Mouse (Mus musculus): ENCODE results near the gene Tmem91. TPM values are rescaled to one million over a fixed set of nuclear protein-coding genes. Genes with fewer than 3 reads are reported as not detected.

Gene Tmem91
- polyA plus RNA-seq, 1 experiment = 27.4 TPM

GRCm38 (mm10) chr7:25666381-25666780 is 8.6 kb downstream of the Tmem91 start:
- 96% methylated on average over 8 of the region's 8 CpGs for WGBS
- TF ChIP-seq CTCF (IDR thresholded peaks at IDR 0.05; ENCODE audit: borderline replicate concordance, insufficient read depth, low read depth, low read length) (no peak), POLR2A (IDR thresholded peaks at IDR 0.05; ENCODE audit: borderline replicate concordance, insufficient read depth, low read length) (no peak)
- no peak overlapping the region for H3K27ac ChIP-seq (ENCODE audit: insufficient read depth, low read length)
- DNase-seq = no peak
- H3K27me3 ChIP-seq (ENCODE audit: control insufficient read depth, insufficient read depth, low read length) = no peaks in the 10 kb centered on the region
- H3K4me3 ChIP-seq (replicated peaks; ENCODE audit: insufficient read depth, low read depth, low read length) = no peak overlapping the region
- H3K4me1 ChIP-seq (ENCODE audit: control insufficient read depth, insufficient read depth, low read length) = no peaks in the 10 kb centered on the region; the same call in 1 of the 2 replicates

GRCm38 (mm10) chr7:25658657-25659472 is 16.1 kb downstream of the Tmem91 start, which contains the start of the genes Bckdha and Exosc5:
Gene Bckdha, minus strand, starts transcription at chr7:25658981.
Gene Exosc5, plus strand, starts transcription at chr7:25659164.
- TF ChIP-seq CTCF (IDR thresholded peaks at IDR 0.05; ENCODE audit: borderline replicate concordance, insufficient read depth, low read depth, low read length) (no peak), POLR2A (IDR thresholded peaks at IDR 0.05; ENCODE audit: borderline replicate concordance, insufficient read depth, low read length) (peak; percentile 81)
- DNase-seq = peak; percentile 100
- peak within 1 kb of the TSS; percentile 94 for H3K27ac ChIP-seq (ENCODE audit: insufficient read depth, low read length)
- H3K4me3 ChIP-seq (replicated peaks; ENCODE audit: insufficient read depth, low read depth, low read length) = peak within 1 kb of the TSS; percentile 83
- under 1% methylated on average over 50 of the region's 50 CpGs for WGBS
- peaks cover 12% of the 10 kb centered on the region for H3K4me1 ChIP-seq (ENCODE audit: control insufficient read depth, insufficient read depth, low read length)
- no peaks in the 10 kb centered on the region for H3K27me3 ChIP-seq (ENCODE audit: control insufficient read depth, insufficient read depth, low read length)

- Histone ChIP-seq H3K4me1 (ENCODE audit: control insufficient read depth, insufficient read depth, low read length) (peaks cover 15% of the 10 kb centered on the region), H3K4me3 (replicated peaks; ENCODE audit: insufficient read depth, low read depth, low read length) (peak overlapping the region; percentile 83), H3K27me3 (ENCODE audit: control insufficient read depth, insufficient read depth, low read length) (no peaks in the 10 kb centered on the region), H3K27ac (ENCODE audit: insufficient read depth, low read length) (no peak overlapping the region)
- no peak for DNase-seq
- 10% methylated on average over 10 of the region's 10 CpGs for WGBS
- TF ChIP-seq POLR2A (IDR thresholded peaks at IDR 0.05; ENCODE audit: borderline replicate concordance, insufficient read depth, low read length) = no peak
- no peak for TF ChIP-seq CTCF (IDR thresholded peaks at IDR 0.05; ENCODE audit: borderline replicate concordance, insufficient read depth, low read depth, low read length)
Observed at GRCm38 (mm10) chr7:25657785-25658184, 17.2 kb downstream of the Tmem91 start.

DNA sequence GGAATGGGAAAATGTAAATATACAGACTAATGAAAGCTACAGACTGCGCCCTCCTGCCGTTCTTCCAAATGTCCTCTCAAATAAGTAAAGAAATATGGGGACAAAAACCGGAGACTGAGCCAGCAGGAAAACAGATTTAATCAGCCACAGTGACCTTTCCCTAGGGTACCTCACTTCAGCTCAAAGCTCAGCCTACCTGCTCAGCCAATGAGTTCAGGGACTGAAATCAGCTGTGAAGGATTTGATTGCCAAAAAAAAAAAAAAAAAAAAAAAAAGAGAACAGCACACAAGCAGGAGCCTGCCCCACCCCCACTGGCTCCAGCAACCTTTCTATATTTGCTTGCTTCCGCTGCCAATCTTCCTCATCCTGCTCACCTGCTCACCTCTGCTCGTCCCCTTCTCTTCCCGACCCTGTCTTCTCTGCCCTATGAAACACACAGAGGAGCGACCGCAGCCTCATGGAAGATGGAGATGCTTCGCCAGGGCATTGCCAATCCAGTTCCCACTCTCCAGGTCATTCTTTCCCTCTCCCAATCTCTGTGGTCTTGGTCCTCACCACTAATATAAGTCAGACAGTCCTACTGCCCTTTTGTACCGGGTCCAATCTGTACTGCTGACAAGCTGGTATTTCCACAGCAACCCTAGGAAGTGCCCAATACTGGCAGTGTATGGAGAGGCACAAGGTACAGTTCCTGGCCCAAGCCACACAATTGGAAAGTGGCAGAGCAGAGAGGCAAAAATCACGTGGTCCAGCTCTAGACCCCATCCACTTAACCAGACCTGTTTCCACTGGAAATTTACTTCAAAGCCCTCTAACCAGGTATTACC is 19.2 kb downstream of the Tmem91 start:
- peak overlapping the region; percentile 78 for H3K27ac ChIP-seq (ENCODE audit: insufficient read depth, low read length)
- no peak for TF ChIP-seq POLR2A (IDR thresholded peaks at IDR 0.05; ENCODE audit: borderline replicate concordance, insufficient read depth, low read length)
- no peak for TF ChIP-seq CTCF (IDR thresholded peaks at IDR 0.05; ENCODE audit: borderline replicate concordance, insufficient read depth, low read depth, low read length)
- H3K27me3 ChIP-seq (ENCODE audit: control insufficient read depth, insufficient read depth, low read length) = no peaks in the 10 kb centered on the region
- 10% methylated on average over 11 of the region's 11 CpGs for WGBS
- H3K4me1 ChIP-seq (ENCODE audit: control insufficient read depth, insufficient read depth, low read length) = peaks cover 22% of the 10 kb centered on the region
- DNase-seq = peak; percentile 71 to 84
- peak overlapping the region; percentile 53 for H3K4me3 ChIP-seq (replicated peaks; ENCODE audit: insufficient read depth, low read depth, low read length)

GRCm38 (mm10) chr7:25652244-25652759 is 22.7 kb downstream of the Tmem91 start:
- no peak for TF ChIP-seq POLR2A (IDR thresholded peaks at IDR 0.05; ENCODE audit: borderline replicate concordance, insufficient read depth, low read length)
- no peak for TF ChIP-seq CTCF (IDR thresholded peaks at IDR 0.05; ENCODE audit: borderline replicate concordance, insufficient read depth, low read depth, low read length)
- WGBS = 95% methylated on average over 12 of the region's 12 CpGs
- no peaks in the 10 kb centered on the region for H3K27me3 ChIP-seq (ENCODE audit: control insufficient read depth, insufficient read depth, low read length)

DNA sequence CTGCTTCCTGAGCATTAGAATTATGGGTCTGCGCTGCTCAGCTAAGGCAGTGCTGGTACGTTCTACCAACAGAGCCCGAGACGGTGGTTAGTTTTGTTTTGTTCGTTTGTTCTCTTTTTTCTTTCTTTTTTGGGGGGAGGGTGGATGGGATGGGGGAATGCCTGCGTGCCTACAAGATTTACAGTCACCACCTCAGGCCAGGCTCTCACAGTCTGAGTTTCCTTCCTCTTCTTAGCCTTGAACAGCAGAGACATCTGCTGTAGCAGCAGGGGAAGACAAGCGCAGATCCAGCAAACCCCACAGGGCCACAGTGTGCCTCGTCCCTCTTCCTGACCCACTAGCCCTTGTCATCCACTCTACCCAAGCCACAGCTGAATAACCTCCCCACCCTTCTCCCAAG is 23.7 kb downstream of the Tmem91 start:
- TF ChIP-seq CTCF (IDR thresholded peaks at IDR 0.05; ENCODE audit: borderline replicate concordance, insufficient read depth, low read depth, low read length) (peak; percentile 47; the same call in 1 of the 2 replicates), POLR2A (IDR thresholded peaks at IDR 0.05; ENCODE audit: borderline replicate concordance, insufficient read depth, low read length) (no peak)
- Histone ChIP-seq H3K27me3 (ENCODE audit: control insufficient read depth, insufficient read depth, low read length) (no peaks in the 10 kb centered on the region), H3K4me1 (ENCODE audit: control insufficient read depth, insufficient read depth, low read length) (peaks cover 24% of the 10 kb centered on the region), H3K4me3 (replicated peaks; ENCODE audit: insufficient read depth, low read depth, low read length) (no peak overlapping the region), H3K27ac (ENCODE audit: insufficient read depth, low read length) (no peak overlapping the region)
- DNase-seq = peak in 1 of 2 experiments; percentile 38
- 44% methylated on average over 8 of the region's 8 CpGs for WGBS

More at GRCm38 (mm10) chr7:25652244-25652759, 22.7 kb downstream of the Tmem91 start:
- Histone ChIP-seq H3K4me3 (replicated peaks; ENCODE audit: insufficient read depth, low read depth, low read length) (no peak overlapping the region), H3K4me1 (ENCODE audit: control insufficient read depth, insufficient read depth, low read length) (peaks cover 27% of the 10 kb centered on the region), H3K27ac (ENCODE audit: insufficient read depth, low read length) (no peak overlapping the region)
- DNase-seq = no peak

DNA sequence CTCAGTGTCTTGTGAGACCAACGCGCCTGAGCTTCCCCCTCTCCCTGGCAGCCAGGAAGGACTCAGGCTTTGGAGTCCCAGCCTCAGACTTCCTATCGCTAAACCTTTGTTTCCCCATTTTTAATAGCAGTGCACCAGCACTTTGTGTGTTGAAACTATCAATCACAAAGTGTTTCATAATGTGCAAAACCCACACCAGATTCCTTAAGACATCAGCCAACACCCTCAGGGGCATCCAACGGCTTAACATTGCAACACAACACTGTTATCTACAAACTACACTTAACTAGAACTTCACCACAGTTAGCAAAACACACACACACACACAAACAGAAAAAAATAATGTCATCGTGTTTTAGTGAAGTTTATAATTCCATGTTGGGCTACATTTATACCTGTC is 25.1 kb downstream of the Tmem91 start:
- WGBS = 88% methylated on average over 5 of the region's 5 CpGs
- no peak for TF ChIP-seq CTCF (IDR thresholded peaks at IDR 0.05; ENCODE audit: borderline replicate concordance, insufficient read depth, low read depth, low read length)
- TF ChIP-seq POLR2A (IDR thresholded peaks at IDR 0.05; ENCODE audit: borderline replicate concordance, insufficient read depth, low read length) = no peak
- Histone ChIP-seq H3K4me3 (replicated peaks; ENCODE audit: insufficient read depth, low read depth, low read length) (no peak overlapping the region), H3K27ac (ENCODE audit: insufficient read depth, low read length) (no peak overlapping the region), H3K4me1 (ENCODE audit: control insufficient read depth, insufficient read depth, low read length) (peaks cover 23% of the 10 kb centered on the region), H3K27me3 (ENCODE audit: control insufficient read depth, insufficient read depth, low read length) (no peaks in the 10 kb centered on the region)
- DNase-seq = no peak
